Mouse (Mus musculus) ES-Bruce4 (cell line): ENCODE results near the gene Dagla.

Experiments
- CTCF ChIP-seq: IDR thresholded peaks from one replicate; pipeline ENCODE4 v1.8.1; 2011; ENCODE audit warnings: low read depth, low read length
- POLR2A ChIP-seq: IDR thresholded peaks from one replicate; pipeline ENCODE4 v1.8.1; 2011; ENCODE audit warnings: low read length; ENCODE audit not compliant: insufficient read depth

DNA sequence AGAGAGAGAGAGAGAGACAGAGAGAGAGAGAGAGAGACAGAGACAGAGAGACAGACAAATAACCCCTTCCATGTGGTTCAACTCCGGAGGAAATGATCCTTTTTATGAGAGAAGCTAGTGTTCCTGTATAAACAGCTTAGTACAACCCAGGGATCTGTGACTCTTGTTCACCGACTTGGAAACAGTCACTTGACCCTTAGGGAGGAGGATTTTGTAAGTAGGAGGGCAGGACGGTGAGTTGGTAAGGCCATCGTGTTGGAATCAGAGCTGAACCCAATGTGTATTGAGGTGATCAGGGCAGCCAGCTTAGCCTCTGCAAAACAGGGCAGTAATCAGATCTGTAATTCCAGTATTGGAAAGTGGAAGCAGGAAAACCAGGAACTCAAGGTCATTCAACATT, 12.3 kb upstream of the Dagla start:
- TF ChIP-seq CTCF (no peak), POLR2A (no peak)
